Mouse (Mus musculus) embryonic fibroblast, embryonic 13.5 days (primary cell): ENCODE results near the gene Ntsr1.

ENCODE experiments used
- CTCF ChIP-seq: IDR thresholded peaks from 2 replicates; pipeline ENCODE4 v1.5.1; 2011; ENCODE audit warnings: mild to moderate bottlenecking, control low read depth, low read length, moderate library complexity, borderline replicate concordance; ENCODE audit not compliant: insufficient read depth
- POLR2A ChIP-seq: IDR thresholded peaks from 2 replicates; pipeline ENCODE4 v1.6.1; 2011; ENCODE audit warnings: low read depth, mild to moderate bottlenecking, control low read depth, low read length, moderate library complexity

- TF ChIP-seq POLR2A (no peak), CTCF (no peak)
Observed at GRCm38 (mm10) chr2:180547384-180548106, 47.8 kb downstream of the Ntsr1 start.
